In genomic region chr12:27160063-27160686, GRCm38 (mm10) we compare ENCODE assay signal across 12 mouse cellular contexts.
DNase-seq lines count a peak whose midpoint lies in the region; ATAC-seq lines count a peak whose summit lies in the region.
"Had no signal": no experiment of that assay in that cellular context is flagged by ENCODE, and none has a peak within 500 bp of the region (broad histone marks: within the 10 kb centered on the region; RNA-seq: fewer than 3 reads in every experiment).

No protein-coding gene starts in this region.

- no peak for DNase-seq in heart, postnatal 36 days
- peak; percentile 23 to 31 for DNase-seq in layer of hippocampus, postnatal 10 days (ENCODE audit: low spot score in 2 of 2)
- DNase-seq in lung, postnatal 14 days, result no peak
- no peak for DNase-seq in ovary, postnatal 10 days (ENCODE audit: low spot score)
- no peak for DNase-seq in c-Kit-positive CD71-positive TER-119-positive erythroid progenitor cells, embryonic 14.5 days (ENCODE audit: low spot score)
- DNase-seq: adrenal gland, postnatal 36 days; B cell, adult 2 months; cerebellum, adult 9-10 months; liver, embryonic 13.5 days had no signal

- 0 out of 2 replicates have a peak overlapping the region, but pooled peaks have one; percentile 12 for H3K9ac ChIP-seq in heart, embryonic 13.5 days
- H3K9ac ChIP-seq in embryonic facial prominence, embryonic 15.5 days, result no peak overlapping the region
- peak overlapping the region; percentile 22; the same call in 1 of the 2 replicates for H3K9ac ChIP-seq in neural tube, embryonic 14.5 days (replicated peaks; ENCODE audit: low read depth, low read length)
- H3K9ac ChIP-seq: liver, embryonic 13.5 days had no signal

- no peak for ATAC-seq in heart, embryonic 13.5 days (ENCODE audit: extremely low read depth, insufficient number of reproducible peaks, low FRiP score, low TSS enrichment)
- no peak for ATAC-seq in embryonic facial prominence, embryonic 15.5 days (ENCODE audit: insufficient number of reproducible peaks, low FRiP score, low TSS enrichment, low read depth)
- ATAC-seq in neural tube, embryonic 14.5 days (ENCODE audit: low read depth), result no peak

- H3K4me2 ChIP-seq in heart, embryonic 13.5 days, result no peak overlapping the region
- peak overlapping the region; percentile 22 for H3K4me2 ChIP-seq in embryonic facial prominence, embryonic 15.5 days (replicated peaks)
- H3K4me2 ChIP-seq in neural tube, embryonic 14.5 days (ENCODE audit: low read depth, low read length), result no peak overlapping the region
- H3K4me2 ChIP-seq: liver, embryonic 13.5 days had no signal

- no peaks in the 10 kb centered on the region for H3K36me3 ChIP-seq in heart, embryonic 13.5 days
- H3K36me3 ChIP-seq in embryonic facial prominence, embryonic 15.5 days, result no peaks in the 10 kb centered on the region
- H3K36me3 ChIP-seq in neural tube, embryonic 14.5 days (ENCODE audit: control insufficient read depth, insufficient read depth, low read length), result no peaks in the 10 kb centered on the region
- H3K36me3 ChIP-seq: liver, embryonic 13.5 days had no signal

- H3K27ac ChIP-seq in heart, embryonic 13.5 days (replicated peaks), result no peak overlapping the region
- no peak overlapping the region for H3K27ac ChIP-seq in embryonic facial prominence, embryonic 15.5 days (replicated peaks)
- H3K27ac ChIP-seq in neural tube, embryonic 14.5 days (ENCODE audit: low read depth, low read length), result no peak overlapping the region
- H3K27ac ChIP-seq: liver, embryonic 13.5 days had no signal

- H3K4me3 ChIP-seq in heart, embryonic 13.5 days, result no peak overlapping the region
- peak overlapping the region; percentile 7; the same call in 1 of the 2 replicates for H3K4me3 ChIP-seq in embryonic facial prominence, embryonic 15.5 days (replicated peaks)
- no peak overlapping the region for H3K4me3 ChIP-seq in neural tube, embryonic 14.5 days (ENCODE audit: low read depth, low read length)
- H3K4me3 ChIP-seq: liver, embryonic 13.5 days had no signal

- WGBS in heart, embryonic 13.5 days, result 60% methylated on average over 18 of the region's 18 CpGs
- 40% methylated on average over 18 of the region's 18 CpGs for WGBS in embryonic facial prominence, embryonic 15.5 days
- WGBS in neural tube, embryonic 14.5 days, result 82% methylated on average over 18 of the region's 18 CpGs

- intact Hi-C loops in heart, postnatal 36 days (cut with DNase I), result no loop called here

- 0 out of 2 replicates have a peak, but pooled peaks cover 6% of the 10 kb centered on the region for H3K27me3 ChIP-seq in heart, embryonic 13.5 days (replicated peaks)
- no peaks in the 10 kb centered on the region for H3K27me3 ChIP-seq in embryonic facial prominence, embryonic 15.5 days
- no peaks in the 10 kb centered on the region for H3K27me3 ChIP-seq in neural tube, embryonic 14.5 days (ENCODE audit: control insufficient read depth, insufficient read depth, low read length)
- H3K27me3 ChIP-seq: liver, embryonic 13.5 days had no signal

- peaks cover 9% of the 10 kb centered on the region for H3K4me1 ChIP-seq in heart, embryonic 13.5 days
- H3K4me1 ChIP-seq in embryonic facial prominence, embryonic 15.5 days, result peaks cover 16% of the 10 kb centered on the region
- peaks cover under 1% of the 10 kb centered on the region; the same call in 1 of the 2 replicates for H3K4me1 ChIP-seq in neural tube, embryonic 14.5 days (ENCODE audit: control insufficient read depth, insufficient read depth, low read length)
- H3K4me1 ChIP-seq: liver, embryonic 13.5 days had no signal

- 0 out of 2 replicates have a peak, but pooled peaks cover 2% of the 10 kb centered on the region for H3K9me3 ChIP-seq in heart, embryonic 13.5 days
- no peaks in the 10 kb centered on the region for H3K9me3 ChIP-seq in embryonic facial prominence, embryonic 15.5 days (replicated peaks)
- no peaks in the 10 kb centered on the region for H3K9me3 ChIP-seq in neural tube, embryonic 14.5 days (ENCODE audit: control insufficient read depth, low read length)
- H3K9me3 ChIP-seq: liver, embryonic 13.5 days had no signal

Comparison
In these comparisons a context has a peak if more than half of its experiments do, and no peak if none do; other contexts are left out.
1. DNase-seq: peak in layer of hippocampus, postnatal 10 days (2 of 2); none in heart, postnatal 36 days (0 of 2), lung, postnatal 14 days (single experiment), ovary, postnatal 10 days (single experiment) and c-Kit-positive CD71-positive TER-119-positive erythroid progenitor cells, embryonic 14.5 days (single experiment).